Mouse (Mus musculus) liver, embryonic 12.5 days (tissue): ENCODE data around the gene Cgnl1. TPM values are rescaled to one million over a fixed set of nuclear protein-coding genes. Genes with fewer than 3 reads are reported as not detected.

Experiments used
- ATAC-seq: fragments of 200-750 bp; cut with Nextera tagmentation; 2 replicates; pipeline ENCODE4 v1.8.0; 2017; ENCODE audit warnings: moderate number of reproducible peaks, mild to moderate bottlenecking, moderate library complexity
- H3K27ac ChIP-seq: fragments of 300-500 bp; sonication (generic); 2 replicates; pipeline ENCODE4 v1.5.1; 2016; ENCODE audit warnings: mild to moderate bottlenecking
- H3K27me3 ChIP-seq: fragments of 300-500 bp; sonication (generic); replicated peaks from 2 replicates; pipeline ENCODE4 v1.6.1; 2016; ENCODE audit warnings: mild to moderate bottlenecking, moderate library complexity
- H3K36me3 ChIP-seq: fragments of 300-500 bp; sonication (generic); 2 replicates; pipeline ENCODE4 v1.6.1; 2016; ENCODE audit warnings: mild to moderate bottlenecking, moderate library complexity
- H3K4me1 ChIP-seq: fragments of 300-500 bp; sonication (generic); 2 replicates; pipeline ENCODE4 v1.6.1; 2016
- H3K4me2 ChIP-seq: fragments of 300-500 bp; sonication (generic); 2 replicates; pipeline ENCODE4 v1.6.1; 2016; ENCODE audit warnings: mild to moderate bottlenecking, moderate library complexity
- H3K4me3 ChIP-seq: fragments of 300-500 bp; sonication (generic); 2 replicates; pipeline ENCODE4 v1.5.1; 2016; ENCODE audit warnings: mild to moderate bottlenecking, moderate library complexity
- H3K9ac ChIP-seq: fragments of 300-500 bp; sonication (generic); 2 replicates; pipeline ENCODE4 v1.6.1; 2016; ENCODE audit warnings: mild to moderate bottlenecking, moderate library complexity
- H3K9me3 ChIP-seq: fragments of 300-500 bp; sonication (generic); replicated peaks from 2 replicates; pipeline ENCODE4 v1.6.1; 2016; ENCODE audit warnings: mild to moderate bottlenecking, moderate library complexity
- WGBS: fragments of 180-500 bp; shearing (Covaris S2); methylation state at CpG from one replicate; pipeline ENCODE4 v1.1.7; 2016; ENCODE audit not compliant: insufficient replicate concordance; 5-methylcytosine and 5-hydroxymethylcytosine counted together
- polyA plus RNA-seq: library from polyadenylated mRNA; unstranded; fragments of >200 nt; fragmentation: Nextera tagmentation; extraction: Ambion mirVana; gene quantifications from 2 replicates; pipeline ENCODE4 v1.2.1, GENCODE M21; 2016

Cgnl1 gene
- polyA plus RNA-seq, 1 experiment from 2014 or later: 3.0 TPM

DNA sequence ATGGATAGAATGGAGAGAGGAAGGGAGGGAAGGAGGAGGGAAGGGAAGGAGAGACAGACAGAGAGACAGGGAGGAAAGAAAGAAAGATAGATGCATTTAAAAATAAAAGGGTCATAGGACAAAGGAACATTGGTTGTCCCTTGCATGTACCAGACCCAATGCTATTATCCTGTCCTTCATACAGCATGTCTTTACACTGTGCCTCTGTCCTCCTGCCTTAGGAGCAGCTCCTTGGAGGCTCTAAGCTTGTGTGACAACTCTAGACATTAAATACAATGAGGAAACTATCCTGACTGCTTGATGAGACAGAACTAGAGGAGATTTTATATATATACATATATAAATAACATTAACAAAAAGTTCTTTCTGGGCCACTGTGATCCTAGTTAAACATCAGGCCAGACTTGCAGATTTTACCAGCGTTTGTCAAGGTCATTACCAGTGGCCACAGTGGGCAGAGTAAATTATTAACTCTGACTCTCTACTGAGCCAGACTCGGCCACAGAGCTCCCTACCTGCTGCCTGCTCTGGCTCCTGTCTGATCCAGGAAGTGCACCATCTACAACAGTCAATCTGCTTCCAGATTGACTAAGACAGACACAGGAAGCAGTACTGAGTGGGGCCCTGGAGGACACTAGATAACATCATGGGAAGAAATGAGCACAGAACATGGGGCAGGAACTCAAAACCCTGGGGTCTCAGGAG lies 81.9 kb downstream of the Cgnl1 start:
- 25% methylated on average over 2 of the region's 2 CpGs for WGBS
- peaks cover 25% of the 10 kb centered on the region for H3K27me3 ChIP-seq
- 0 out of 2 replicates have a peak overlapping the region, but pooled peaks have one; percentile 10 for H3K27ac ChIP-seq
- peaks cover 15% of the 10 kb centered on the region; the same call in 1 of the 2 replicates for H3K4me1 ChIP-seq
- no peak overlapping the region for H3K4me3 ChIP-seq
- H3K4me2 ChIP-seq: no peak overlapping the region
- no peak overlapping the region for H3K9ac ChIP-seq
- no peaks in the 10 kb centered on the region for H3K9me3 ChIP-seq
- no peaks in the 10 kb centered on the region for H3K36me3 ChIP-seq
- ATAC-seq: no peak

DNA sequence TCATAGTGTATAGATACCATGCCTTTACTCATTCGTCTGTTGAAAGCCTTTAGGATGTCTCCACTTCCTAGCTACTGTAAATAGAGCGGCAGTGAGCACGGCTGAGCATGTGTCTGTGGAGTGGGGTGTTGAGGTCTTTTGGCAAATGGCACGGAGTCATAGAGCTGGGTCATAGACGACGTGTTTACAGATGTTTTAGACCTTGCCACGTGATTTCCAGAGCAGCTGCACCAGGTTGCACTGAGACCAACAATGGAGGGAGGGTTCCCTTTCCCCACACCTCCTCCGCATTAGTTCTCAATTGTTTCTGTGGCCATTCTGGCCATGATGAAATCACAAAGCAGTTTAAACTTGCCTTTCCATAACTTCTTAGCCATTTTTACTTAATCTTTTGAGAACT lies 84.9 kb downstream of the Cgnl1 start:
- no peaks in the 10 kb centered on the region for H3K9me3 ChIP-seq
- 71% methylated on average over 8 of the region's 8 CpGs for WGBS

DNA sequence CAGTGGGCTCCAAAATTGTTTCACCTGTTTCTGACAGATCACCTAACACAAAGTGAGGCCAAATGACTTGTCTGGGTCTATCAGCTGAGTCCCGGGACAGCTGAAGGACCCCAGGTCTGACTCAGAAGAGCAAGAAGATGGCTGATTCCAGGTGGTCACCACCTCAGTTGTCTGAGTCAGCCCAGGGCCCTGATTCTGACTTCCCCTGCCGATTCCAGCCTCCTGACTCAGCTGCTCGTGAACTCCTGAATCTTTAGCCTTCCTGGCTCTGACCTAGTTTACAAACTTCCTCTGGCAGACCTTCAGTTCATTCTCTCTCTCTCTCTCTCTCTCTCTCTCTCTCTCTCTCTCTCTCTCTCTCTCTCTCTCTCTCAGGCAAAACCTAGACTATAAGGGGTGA lies 86.6 kb downstream of the Cgnl1 start:
- Histone ChIP-seq H3K4me3 (no peak overlapping the region), H3K27me3 (0 out of 2 replicates have a peak, but pooled peaks cover 11% of the 10 kb centered on the region), H3K36me3 (no peaks in the 10 kb centered on the region), H3K9ac (no peak overlapping the region), H3K27ac (no peak overlapping the region), H3K9me3 (no peaks in the 10 kb centered on the region), H3K4me2 (no peak overlapping the region), H3K4me1 (peaks cover 3% of the 10 kb centered on the region; the same call in 1 of the 2 replicates)
- 51% methylated on average over 3 of the region's 3 CpGs for WGBS
- no peak for ATAC-seq

More for the DNA sequence above, 84.9 kb downstream of the Cgnl1 start:
- peaks cover 10% of the 10 kb centered on the region; the same call in 1 of the 2 replicates for H3K4me1 ChIP-seq
- no peak overlapping the region for H3K9ac ChIP-seq
- ATAC-seq: no peak
- no peak overlapping the region for H3K27ac ChIP-seq
- H3K4me2 ChIP-seq: no peak overlapping the region
- H3K4me3 ChIP-seq: no peak overlapping the region
- H3K27me3 ChIP-seq: peaks cover 9% of the 10 kb centered on the region; the same call in 1 of the 2 replicates
- H3K36me3 ChIP-seq: no peaks in the 10 kb centered on the region

- H3K27ac ChIP-seq: no peak overlapping the region
- peaks cover 31% of the 10 kb centered on the region for H3K4me1 ChIP-seq
These were observed 91.0 kb downstream of the Cgnl1 start for GRCm38 (mm10) chr9:71680381-71680780.

GRCm38 (mm10) chr9:71679103-71679815 lies 92.1 kb downstream of the Cgnl1 start:
- Histone ChIP-seq H3K4me3 (no peak overlapping the region), H3K4me2 (no peak overlapping the region), H3K36me3 (no peaks in the 10 kb centered on the region), H3K4me1 (peaks cover 31% of the 10 kb centered on the region), H3K27me3 (0 out of 2 replicates have a peak, but pooled peaks cover 13% of the 10 kb centered on the region), H3K27ac (no peak overlapping the region), H3K9ac (no peak overlapping the region), H3K9me3 (no peaks in the 10 kb centered on the region)
- ATAC-seq: no peak
- WGBS: 57% methylated on average over 11 of the region's 11 CpGs

More at GRCm38 (mm10) chr9:71680381-71680780, 91.0 kb downstream of the Cgnl1 start:
- ATAC-seq: no peak
- no peak overlapping the region for H3K4me2 ChIP-seq
- WGBS: 83% methylated on average over 9 of the region's 9 CpGs
- no peaks in the 10 kb centered on the region for H3K9me3 ChIP-seq
- H3K27me3 ChIP-seq: 0 out of 2 replicates have a peak, but pooled peaks cover 13% of the 10 kb centered on the region
- H3K9ac ChIP-seq: no peak overlapping the region
- no peaks in the 10 kb centered on the region for H3K36me3 ChIP-seq
- H3K4me3 ChIP-seq: no peak overlapping the region

DNA sequence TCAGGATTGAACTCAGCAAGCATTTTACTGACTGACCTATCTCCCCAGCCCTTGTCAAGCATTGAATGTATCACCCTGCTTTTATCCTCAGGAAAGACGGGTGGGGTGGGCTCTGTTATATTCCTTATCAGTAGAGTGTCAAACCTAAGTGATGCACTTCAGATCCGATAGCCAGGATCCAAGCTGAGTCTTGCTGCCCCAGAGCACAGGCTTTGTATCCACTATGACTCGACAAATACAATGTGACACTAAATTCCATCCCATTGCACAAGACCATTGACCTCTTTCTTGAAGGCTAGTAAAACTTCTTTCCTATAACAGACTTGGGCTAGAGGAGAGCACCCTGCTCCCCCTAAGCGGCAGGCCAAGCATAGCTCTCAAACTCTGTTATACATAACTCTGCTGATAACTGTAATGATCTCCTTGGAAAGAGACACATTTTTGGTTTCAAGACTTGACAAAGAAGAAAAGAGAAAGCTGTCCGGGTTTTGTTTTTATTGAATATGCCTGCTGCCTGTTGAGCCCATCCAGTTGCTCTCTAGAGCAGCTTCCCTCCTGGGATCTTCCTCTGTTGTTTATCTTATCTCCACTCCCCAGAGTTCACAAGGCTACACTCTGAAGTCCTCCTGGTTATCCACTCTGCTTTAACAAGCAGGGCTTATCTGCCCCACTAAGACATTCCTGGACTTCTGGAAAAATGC lies 94.3 kb downstream of the Cgnl1 start:
- 17% methylated on average over 5 of the region's 5 CpGs for WGBS
- peak; percentile 83 for ATAC-seq
- H3K27ac ChIP-seq: 0 out of 2 replicates have a peak overlapping the region, but pooled peaks have one; percentile 20

GRCm38 (mm10) chr9:71675799-71676414 lies 95.5 kb downstream of the Cgnl1 start:
- 68% methylated on average over 3 of the region's 3 CpGs for WGBS
- H3K27me3 ChIP-seq: 0 out of 2 replicates have a peak, but pooled peaks cover 13% of the 10 kb centered on the region

More for the DNA sequence above, 94.3 kb downstream of the Cgnl1 start:
- Histone ChIP-seq H3K4me1 (peaks cover 31% of the 10 kb centered on the region), H3K9ac (no peak overlapping the region), H3K4me3 (no peak overlapping the region), H3K27me3 (0 out of 2 replicates have a peak, but pooled peaks cover 13% of the 10 kb centered on the region), H3K4me2 (peak overlapping the region; percentile 30), H3K9me3 (no peaks in the 10 kb centered on the region), H3K36me3 (no peaks in the 10 kb centered on the region)

GRCm38 (mm10) chr9:71675216-71675615 lies 96.2 kb downstream of the Cgnl1 start:
- Histone ChIP-seq H3K4me2 (no peak overlapping the region), H3K9ac (no peak overlapping the region), H3K4me3 (no peak overlapping the region), H3K27ac (0 out of 2 replicates have a peak overlapping the region, but pooled peaks have one; percentile 25), H3K36me3 (no peaks in the 10 kb centered on the region), H3K9me3 (no peaks in the 10 kb centered on the region), H3K4me1 (peaks cover 43% of the 10 kb centered on the region), H3K27me3 (0 out of 2 replicates have a peak, but pooled peaks cover 11% of the 10 kb centered on the region)
- 79% methylated on average over 2 of the region's 2 CpGs for WGBS
- no peak for ATAC-seq

More at GRCm38 (mm10) chr9:71675799-71676414, 95.5 kb downstream of the Cgnl1 start:
- H3K9ac ChIP-seq: no peak overlapping the region
- ATAC-seq: no peak
- H3K36me3 ChIP-seq: no peaks in the 10 kb centered on the region
- H3K4me2 ChIP-seq: no peak overlapping the region
- H3K4me3 ChIP-seq: no peak overlapping the region
- H3K27ac ChIP-seq: no peak overlapping the region
- H3K9me3 ChIP-seq: no peaks in the 10 kb centered on the region
- peaks cover 36% of the 10 kb centered on the region for H3K4me1 ChIP-seq

DNA sequence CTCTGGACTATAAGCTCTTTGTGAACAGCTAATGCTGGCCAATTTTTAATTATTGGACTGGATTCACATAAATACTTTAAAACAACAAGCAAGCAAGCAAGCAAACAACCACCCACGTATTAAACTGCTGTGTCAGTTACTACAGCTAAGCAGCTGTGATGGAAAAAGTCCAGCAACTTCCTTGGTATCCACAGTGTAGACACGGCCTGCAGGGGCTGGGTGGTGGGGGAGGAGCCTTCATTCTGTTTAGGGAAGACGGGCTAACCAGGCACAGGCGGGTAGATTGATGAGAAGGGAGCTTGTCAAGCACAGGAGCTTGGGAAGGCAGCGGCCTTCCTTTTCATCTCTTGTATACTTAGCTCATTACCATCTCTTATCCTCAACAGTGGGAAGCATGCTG lies 96.9 kb downstream of the Cgnl1 start:
- Histone ChIP-seq H3K27me3 (0 out of 2 replicates have a peak, but pooled peaks cover 5% of the 10 kb centered on the region), H3K27ac (no peak overlapping the region), H3K4me3 (no peak overlapping the region), H3K36me3 (no peaks in the 10 kb centered on the region), H3K4me1 (peaks cover 47% of the 10 kb centered on the region), H3K4me2 (no peak overlapping the region), H3K9ac (no peak overlapping the region), H3K9me3 (no peaks in the 10 kb centered on the region)
- WGBS: 57% methylated on average over 5 of the region's 5 CpGs
- no peak for ATAC-seq

DNA sequence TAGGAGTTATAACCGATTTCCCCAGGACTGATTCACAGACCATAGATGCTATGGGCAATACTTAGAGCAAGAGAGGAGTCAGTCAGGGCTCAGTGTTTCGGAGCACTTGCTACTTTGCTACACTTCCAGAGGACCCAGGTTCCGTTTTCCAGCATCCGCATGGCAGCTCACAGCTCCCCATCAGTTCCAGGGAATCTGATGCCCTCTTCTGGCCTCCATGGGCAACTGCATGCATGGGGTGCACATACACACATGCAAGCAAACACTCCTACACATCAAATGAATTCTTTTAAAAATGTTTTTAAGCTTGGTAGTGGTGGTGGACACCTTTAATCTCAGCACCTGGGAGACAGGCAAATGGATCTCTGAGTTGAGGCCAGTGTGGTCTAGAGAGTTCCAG lies 98.9 kb downstream of the Cgnl1 start:
- Histone ChIP-seq H3K9ac (no peak overlapping the region), H3K4me1 (peaks cover 33% of the 10 kb centered on the region), H3K9me3 (no peaks in the 10 kb centered on the region), H3K36me3 (no peaks in the 10 kb centered on the region), H3K27ac (no peak overlapping the region), H3K4me2 (no peak overlapping the region), H3K4me3 (no peak overlapping the region), H3K27me3 (no peaks in the 10 kb centered on the region)
- no peak for ATAC-seq
- 87% methylated on average over 4 of the region's 4 CpGs for WGBS

DNA sequence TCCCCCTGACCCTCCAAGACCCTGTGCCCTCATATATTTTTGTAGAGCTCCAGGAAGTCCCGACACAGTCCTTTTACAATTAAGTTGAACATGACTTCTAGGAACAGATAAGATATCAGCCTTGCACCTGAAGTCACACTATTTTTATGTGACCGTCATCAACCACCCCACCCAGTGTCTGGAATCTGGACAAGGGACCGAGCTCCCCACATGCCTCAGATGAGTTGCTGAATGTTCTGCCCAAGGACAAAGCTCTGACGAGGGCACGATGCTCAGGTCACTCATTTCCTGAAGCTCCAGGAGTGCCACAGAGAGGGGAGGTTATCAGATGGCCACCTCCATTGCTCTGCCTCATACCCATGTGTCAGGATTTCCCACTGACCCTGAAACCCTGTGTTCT lies 100.7 kb downstream of the Cgnl1 start:
- H3K36me3 ChIP-seq: no peaks in the 10 kb centered on the region
- H3K4me1 ChIP-seq: peaks cover 16% of the 10 kb centered on the region
- no peak overlapping the region for H3K27ac ChIP-seq
- no peak overlapping the region for H3K4me3 ChIP-seq
- H3K27me3 ChIP-seq: no peaks in the 10 kb centered on the region
- WGBS: 43% methylated on average over 5 of the region's 5 CpGs
- no peak overlapping the region for H3K9ac ChIP-seq
- H3K9me3 ChIP-seq: no peaks in the 10 kb centered on the region
- no peak overlapping the region for H3K4me2 ChIP-seq
- 0 out of 2 replicates have a peak, but pooled peaks have one; percentile 27 for ATAC-seq
